Mouse (Mus musculus): ENCODE measurements around the gene Ap4e1. TPM values are rescaled to one million over a fixed set of nuclear protein-coding genes. Genes with fewer than 3 reads are reported as not detected.
"Not testable (repeated sequence)": the region's sequence is repeated elsewhere in the genome, so short reads cannot be mapped to it uniquely, and the experiment has no call there.

Gene Ap4e1
- polyA plus RNA-seq, 1 experiment from 2014 or later: 11.3 TPM

- 87% methylated on average over 5 of the region's 5 CpGs for WGBS
- no peak for DNase-seq (ENCODE audit: low spot score)
These were observed 1.0 kb upstream of the Ap4e1 start for GRCm38 (mm10) chr2:127007509-127007908.

GRCm38 (mm10) chr2:127035006-127035605 lies 26.6 kb downstream of the Ap4e1 start:
- H3K36me3 ChIP-seq: peaks cover 47% of the 10 kb centered on the region
- DNase-seq (ENCODE audit: low spot score): no peak
- H3K4me3 ChIP-seq: no peak overlapping the region
- 95% methylated on average over 9 of the region's 9 CpGs for WGBS
- H3K9me3 ChIP-seq: no peaks in the 10 kb centered on the region
- no peaks in the 10 kb centered on the region for H3K27me3 ChIP-seq (ENCODE audit: insufficient read depth, poor library complexity, severe bottlenecking)
- H3K27ac ChIP-seq: no peak overlapping the region
- H3K4me1 ChIP-seq: no peaks in the 10 kb centered on the region

More at GRCm38 (mm10) chr2:127007509-127007908, 1.0 kb upstream of the Ap4e1 start:
- H3K4me1 ChIP-seq: peaks cover 10% of the 10 kb centered on the region; the same call in 1 of the 2 replicates
- H3K27ac ChIP-seq: no peak overlapping the region
- no peaks in the 10 kb centered on the region for H3K9me3 ChIP-seq
- no peak overlapping the region for H3K4me3 ChIP-seq
- no peaks in the 10 kb centered on the region for H3K27me3 ChIP-seq (ENCODE audit: insufficient read depth, poor library complexity, severe bottlenecking)
- H3K36me3 ChIP-seq: peaks cover 12% of the 10 kb centered on the region

DNA sequence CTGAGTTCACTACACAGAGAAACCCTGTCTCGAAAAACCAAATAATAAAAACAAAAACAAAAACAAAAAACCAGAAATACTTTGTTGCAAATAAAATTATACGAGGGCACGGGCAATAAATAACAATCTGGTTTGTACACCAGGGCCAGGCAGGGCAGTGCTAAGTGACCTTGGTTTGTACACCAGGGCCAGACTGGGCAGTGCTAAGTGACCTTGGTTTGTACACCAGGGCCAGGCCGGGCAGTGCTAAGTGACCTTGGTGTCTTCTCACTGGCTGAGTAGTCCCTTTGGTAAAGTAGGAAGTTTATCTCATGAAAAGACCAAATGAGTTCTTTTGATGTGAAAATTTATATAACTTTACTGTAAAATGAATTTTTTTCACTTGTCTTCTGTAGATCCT lies 28.8 kb downstream of the Ap4e1 start:
- H3K27me3 ChIP-seq (ENCODE audit: insufficient read depth, poor library complexity, severe bottlenecking): no peaks in the 10 kb centered on the region
- no peak overlapping the region for H3K27ac ChIP-seq
- peaks cover 47% of the 10 kb centered on the region for H3K36me3 ChIP-seq
- H3K9me3 ChIP-seq: no peaks in the 10 kb centered on the region
- no peak for DNase-seq (ENCODE audit: low spot score)
- 85% methylated on average over 4 of the region's 4 CpGs for WGBS
- H3K4me3 ChIP-seq: no peak overlapping the region
- no peaks in the 10 kb centered on the region for H3K4me1 ChIP-seq

- no peaks in the 10 kb centered on the region for H3K4me1 ChIP-seq
- no peak for DNase-seq (ENCODE audit: low spot score)
- H3K9me3 ChIP-seq: no peaks in the 10 kb centered on the region
- H3K4me3 ChIP-seq: no peak overlapping the region
- 86% methylated on average over 9 of the region's 9 CpGs for WGBS
- no peak overlapping the region for H3K27ac ChIP-seq
- H3K27me3 ChIP-seq (ENCODE audit: insufficient read depth, poor library complexity, severe bottlenecking): no peaks in the 10 kb centered on the region
- peaks cover 67% of the 10 kb centered on the region for H3K36me3 ChIP-seq
These were observed 53.0 kb downstream of the Ap4e1 start for GRCm38 (mm10) chr2:127061471-127061870.

GRCm38 (mm10) chr2:127068806-127069205 lies 60.3 kb downstream of the Ap4e1 start:
- no peaks in the 10 kb centered on the region for H3K27me3 ChIP-seq (ENCODE audit: insufficient read depth, poor library complexity, severe bottlenecking)
- peaks cover 18% of the 10 kb centered on the region; the same call in 1 of the 2 replicates for H3K36me3 ChIP-seq
- no peaks in the 10 kb centered on the region for H3K9me3 ChIP-seq
- H3K4me3 ChIP-seq: no peak overlapping the region
- 71% methylated on average over 7 of the region's 7 CpGs for WGBS
- DNase-seq (ENCODE audit: low spot score): no peak
- H3K27ac ChIP-seq: no peak overlapping the region
- H3K4me1 ChIP-seq: peaks cover 7% of the 10 kb centered on the region; the same call in 1 of the 2 replicates

- 14% methylated on average over 11 of the region's 11 CpGs for WGBS
- no peaks in the 10 kb centered on the region for H3K9me3 ChIP-seq
- DNase-seq (ENCODE audit: low spot score): no peak
These were observed 61.4 kb downstream of the Ap4e1 start for GRCm38 (mm10) chr2:127069781-127070434.

GRCm38 (mm10) chr2:127070435-127070841 lies 61.9 kb downstream of the Ap4e1 start, which contains the start of gene Blvra:
TSS of gene Blvra (plus strand) at chr2:127070665.
- Histone ChIP-seq H3K4me3 (peak within 1 kb of the TSS; percentile 76), H3K36me3 (peaks cover 15% of the 10 kb centered on the region; the same call in 1 of the 2 replicates), H3K4me1 (peaks cover 7% of the 10 kb centered on the region; the same call in 1 of the 2 replicates), H3K27ac (peak within 1 kb of the TSS; percentile 90), H3K9me3 (no peaks in the 10 kb centered on the region), H3K27me3 (ENCODE audit: insufficient read depth, poor library complexity, severe bottlenecking) (no peaks in the 10 kb centered on the region)
- peak; percentile 97 for DNase-seq (ENCODE audit: low spot score)
- under 1% methylated on average over 32 of the region's 32 CpGs for WGBS

More at GRCm38 (mm10) chr2:127069781-127070434, 61.4 kb downstream of the Ap4e1 start:
- Histone ChIP-seq H3K36me3 (peaks cover 15% of the 10 kb centered on the region; the same call in 1 of the 2 replicates), H3K27me3 (ENCODE audit: insufficient read depth, poor library complexity, severe bottlenecking) (no peaks in the 10 kb centered on the region), H3K4me1 (peaks cover 7% of the 10 kb centered on the region; the same call in 1 of the 2 replicates), H3K4me3 (peak overlapping the region; percentile 76), H3K27ac (peak overlapping the region; percentile 90)

DNA sequence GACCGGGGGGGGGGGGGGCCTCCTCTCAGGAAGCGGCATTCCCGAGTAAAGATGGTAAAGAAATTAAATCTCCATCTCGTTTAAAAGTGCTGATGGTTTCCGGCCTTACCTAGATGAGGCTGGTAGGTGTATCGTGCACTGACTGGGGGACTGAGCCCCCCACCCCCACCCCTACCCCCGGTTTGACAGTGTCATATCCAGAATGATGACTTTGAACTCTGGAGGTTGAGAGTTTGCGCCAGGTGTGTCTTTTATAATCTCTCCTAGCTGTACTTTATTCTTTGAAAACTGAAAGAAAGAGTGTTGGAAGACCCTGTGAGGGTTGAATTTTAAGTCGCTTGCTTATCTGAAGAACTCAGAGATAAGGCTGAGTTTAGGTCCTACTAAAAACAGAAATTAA lies 62.4 kb downstream of the Ap4e1 start:
- Histone ChIP-seq H3K27ac (peak overlapping the region; percentile 90), H3K4me1 (peaks cover 7% of the 10 kb centered on the region; the same call in 1 of the 2 replicates), H3K36me3 (peaks cover 12% of the 10 kb centered on the region; the same call in 1 of the 2 replicates), H3K4me3 (peak overlapping the region; percentile 76), H3K27me3 (ENCODE audit: insufficient read depth, poor library complexity, severe bottlenecking) (no peaks in the 10 kb centered on the region), H3K9me3 (no peaks in the 10 kb centered on the region)
- no peak for DNase-seq (ENCODE audit: low spot score)
- WGBS: 8% methylated on average over 9 of the region's 9 CpGs

GRCm38 (mm10) chr2:127074116-127074515 lies 65.6 kb downstream of the Ap4e1 start:
- no peak for DNase-seq (ENCODE audit: low spot score)
- no peaks in the 10 kb centered on the region for H3K9me3 ChIP-seq
- H3K36me3 ChIP-seq: no peaks in the 10 kb centered on the region
- 88% methylated on average over 2 of the region's 2 CpGs for WGBS
- H3K4me1 ChIP-seq: peaks cover 7% of the 10 kb centered on the region; the same call in 1 of the 2 replicates
- no peaks in the 10 kb centered on the region for H3K27me3 ChIP-seq (ENCODE audit: insufficient read depth, poor library complexity, severe bottlenecking)
- no peak overlapping the region for H3K4me3 ChIP-seq
- no peak overlapping the region for H3K27ac ChIP-seq

DNA sequence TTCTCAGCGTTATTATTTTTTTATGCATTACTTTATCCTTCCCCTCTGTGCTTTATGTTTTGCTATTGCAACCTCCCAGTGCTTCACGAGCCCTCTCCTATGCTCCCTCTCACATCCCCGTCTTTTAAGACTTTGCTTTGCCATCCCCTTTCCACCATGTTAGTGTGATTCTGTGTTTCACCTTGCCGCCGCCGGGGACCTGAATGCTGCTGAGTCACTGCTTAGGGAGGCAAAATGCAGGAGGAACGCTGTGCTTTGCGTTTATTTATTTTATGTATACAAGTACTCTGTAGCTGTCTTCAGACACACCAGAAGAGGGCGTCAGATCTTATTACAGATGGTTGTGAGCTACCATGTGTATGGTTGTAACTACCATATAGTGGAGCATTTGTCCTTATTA lies 69.1 kb downstream of the Ap4e1 start:
- no peak overlapping the region for H3K27ac ChIP-seq
- H3K36me3 ChIP-seq: peaks cover 6% of the 10 kb centered on the region; the same call in 1 of the 2 replicates
- H3K9me3 ChIP-seq: no peaks in the 10 kb centered on the region
- DNase-seq (ENCODE audit: low spot score): no peak
- no peak overlapping the region for H3K4me3 ChIP-seq
- 66% methylated on average over 9 of the region's 9 CpGs for WGBS
- H3K27me3 ChIP-seq (ENCODE audit: insufficient read depth, poor library complexity, severe bottlenecking): no peaks in the 10 kb centered on the region
- no peaks in the 10 kb centered on the region for H3K4me1 ChIP-seq

GRCm38 (mm10) chr2:127079066-127079465 lies 70.5 kb downstream of the Ap4e1 start:
- not testable (repeated sequence) for H3K27ac ChIP-seq; H3K4me1 ChIP-seq; H3K36me3 ChIP-seq; H3K27me3 ChIP-seq (ENCODE audit: insufficient read depth, poor library complexity, severe bottlenecking); H3K4me3 ChIP-seq; DNase-seq (ENCODE audit: low spot score); H3K9me3 ChIP-seq
- 59% methylated on average over 2 of the region's 2 CpGs for WGBS

GRCm38 (mm10) chr2:127079881-127080590 lies 71.5 kb downstream of the Ap4e1 start:
- no peaks in the 10 kb centered on the region for H3K27me3 ChIP-seq (ENCODE audit: insufficient read depth, poor library complexity, severe bottlenecking)
- WGBS: 88% methylated on average over 11 of the region's 11 CpGs
- H3K9me3 ChIP-seq: no peaks in the 10 kb centered on the region
- H3K4me1 ChIP-seq: no peaks in the 10 kb centered on the region
- peaks cover 9% of the 10 kb centered on the region for H3K36me3 ChIP-seq
- H3K27ac ChIP-seq: no peak overlapping the region
- no peak for DNase-seq (ENCODE audit: low spot score)
- no peak overlapping the region for H3K4me3 ChIP-seq

All from heart, embryonic 10.5 days (tissue).